Mouse (Mus musculus) embryonic fibroblast, embryonic 13.5 days (primary cell): ENCODE results near the gene Ggct. TPM values are rescaled to one million over a fixed set of nuclear protein-coding genes. Genes with fewer than 3 reads are reported as not detected.

ENCODE experiments used
- H3K27ac ChIP-seq: 2 replicates; pipeline ENCODE4 v1.5.1; 2012; ENCODE audit warnings: low read length, control low read depth, inconsistent platforms; ENCODE audit not compliant: insufficient read depth
- H3K4me1 ChIP-seq: 2 replicates; pipeline ENCODE4 v1.6.1; 2011; ENCODE audit warnings: low read length; ENCODE audit not compliant: control insufficient read depth, insufficient read depth
- H3K4me3 ChIP-seq: 2 replicates; pipeline ENCODE4 v1.5.1; 2011; ENCODE audit warnings: mild to moderate bottlenecking, control low read depth, low read length; ENCODE audit not compliant: insufficient read depth
- CTCF ChIP-seq: IDR thresholded peaks from 2 replicates; pipeline ENCODE4 v1.5.1; 2011; ENCODE audit warnings: mild to moderate bottlenecking, control low read depth, low read length, moderate library complexity, borderline replicate concordance; ENCODE audit not compliant: insufficient read depth
- POLR2A ChIP-seq: IDR thresholded peaks from 2 replicates; pipeline ENCODE4 v1.6.1; 2011; ENCODE audit warnings: low read depth, mild to moderate bottlenecking, control low read depth, low read length, moderate library complexity
- polyA plus RNA-seq: library from polyadenylated mRNA; stranded (reverse); fragments of >200 nt; gene quantifications from 2 replicates; pipeline ENCODE4 v1.2.4, GENCODE M21; 2011; ENCODE audit warnings: low read depth; ENCODE audit not compliant: missing spikeins, insufficient read length

Gene Ggct
- polyA plus RNA-seq, 1 experiment: 7.2 TPM

DNA sequence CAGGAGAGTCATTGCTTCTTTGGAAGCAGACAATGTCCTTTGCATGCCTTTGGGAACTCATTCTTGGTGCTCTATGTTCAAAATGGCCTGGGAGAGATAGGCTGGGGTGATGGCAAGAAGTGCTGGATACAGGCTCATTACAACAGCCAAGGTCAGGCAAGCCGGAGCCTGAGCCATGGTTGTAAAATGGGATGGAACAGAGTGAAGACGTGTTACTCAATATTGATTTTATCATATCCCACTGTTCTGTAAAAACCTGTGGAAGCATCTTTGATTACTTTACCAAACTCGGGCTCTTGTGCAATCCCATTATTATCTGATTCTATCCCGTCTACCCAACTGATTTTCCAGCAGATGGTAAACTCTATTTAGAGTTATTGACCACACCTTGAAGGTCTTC lies 8.6 kb upstream of the Ggct start:
- no peak overlapping the region for H3K27ac ChIP-seq
- no peaks in the 10 kb centered on the region for H3K4me1 ChIP-seq
- TF ChIP-seq CTCF: no peak
- TF ChIP-seq POLR2A: no peak
- H3K4me3 ChIP-seq: no peak overlapping the region

DNA sequence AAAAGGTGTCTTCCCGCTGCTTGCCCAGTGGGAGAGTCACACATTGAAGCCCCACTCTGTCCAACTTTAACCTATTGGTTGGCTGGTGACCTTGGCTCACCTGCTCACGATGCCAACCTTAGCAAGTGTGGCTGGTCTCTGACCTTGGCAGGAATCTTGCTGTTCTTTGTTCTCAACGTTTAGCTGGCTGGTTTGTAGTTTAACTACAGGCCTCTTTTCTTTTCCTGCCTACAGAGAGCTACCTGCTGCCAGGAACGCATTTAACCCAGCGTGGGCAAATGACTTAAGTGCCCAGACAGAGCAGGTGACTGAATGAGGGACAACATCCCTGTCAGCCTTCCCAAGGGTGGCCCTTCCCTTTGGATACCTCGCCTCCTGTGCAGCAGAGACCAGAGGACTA lies 5.0 kb upstream of the Ggct start:
- Histone ChIP-seq H3K4me1 (no peaks in the 10 kb centered on the region), H3K4me3 (no peak overlapping the region), H3K27ac (no peak overlapping the region)
- TF ChIP-seq POLR2A (no peak), CTCF (no peak)

GRCm38 (mm10) chr6:54996361-54996760 lies 3.6 kb upstream of the Ggct start:
- H3K27ac ChIP-seq: no peak overlapping the region
- TF ChIP-seq POLR2A (no peak), CTCF (no peak)
- no peak overlapping the region for H3K4me3 ChIP-seq
- no peaks in the 10 kb centered on the region for H3K4me1 ChIP-seq

- Histone ChIP-seq H3K4me1 (no peaks in the 10 kb centered on the region), H3K4me3 (peak overlapping the region; percentile 54), H3K27ac (no peak overlapping the region)
- TF ChIP-seq POLR2A: no peak
- no peak for TF ChIP-seq CTCF
These were observed 609 bp downstream of the Ggct start for GRCm38 (mm10) chr6:54992141-54992540.

DNA sequence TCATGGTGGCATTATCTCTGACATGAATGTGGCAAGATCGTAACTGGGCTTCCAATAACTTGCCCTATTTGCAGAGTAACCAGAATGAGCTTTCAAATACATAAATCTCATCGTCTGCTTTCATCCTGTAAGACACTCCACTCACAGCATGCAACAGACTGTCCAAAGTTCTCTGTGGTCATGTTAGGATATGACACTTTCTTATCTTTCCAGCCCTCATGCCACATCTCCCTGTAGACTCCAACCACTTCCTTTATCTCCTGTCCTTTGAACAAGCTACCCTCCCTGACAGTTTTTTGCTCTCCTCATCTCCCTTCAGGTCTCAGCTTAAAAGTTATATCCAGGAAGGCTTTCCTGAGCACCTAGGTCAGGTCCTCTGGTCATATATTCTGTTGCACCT lies 1.6 kb downstream of the Ggct start:
- no peak overlapping the region for H3K27ac ChIP-seq
- TF ChIP-seq POLR2A: no peak
- TF ChIP-seq CTCF: no peak
- no peak overlapping the region for H3K4me3 ChIP-seq

GRCm38 (mm10) chr6:54988141-54988540 lies 4.6 kb downstream of the Ggct start:
- no peak for TF ChIP-seq POLR2A
- TF ChIP-seq CTCF: no peak
- no peaks in the 10 kb centered on the region for H3K4me1 ChIP-seq
- no peak overlapping the region for H3K27ac ChIP-seq
- no peak overlapping the region for H3K4me3 ChIP-seq

More for the DNA sequence above, 1.6 kb downstream of the Ggct start:
- H3K4me1 ChIP-seq: no peaks in the 10 kb centered on the region

- no peak overlapping the region for H3K4me3 ChIP-seq
- no peak for TF ChIP-seq CTCF
- TF ChIP-seq POLR2A: no peak
- H3K27ac ChIP-seq: no peak overlapping the region
- H3K4me1 ChIP-seq: no peaks in the 10 kb centered on the region
These were observed 8.7 kb downstream of the Ggct start for GRCm38 (mm10) chr6:54984096-54984495.

- Histone ChIP-seq H3K4me1 (no peaks in the 10 kb centered on the region), H3K4me3 (no peak overlapping the region), H3K27ac (no peak overlapping the region)
- TF ChIP-seq POLR2A (no peak), CTCF (no peak)
These were observed 9.2 kb downstream of the Ggct start for GRCm38 (mm10) chr6:54983526-54984050.

- no peak for TF ChIP-seq CTCF
- no peak for TF ChIP-seq POLR2A
- no peak overlapping the region for H3K27ac ChIP-seq
- no peak overlapping the region for H3K4me3 ChIP-seq
- H3K4me1 ChIP-seq: no peaks in the 10 kb centered on the region
These were observed 13.3 kb downstream of the Ggct start for GRCm38 (mm10) chr6:54979426-54979825.

- no peak overlapping the region for H3K4me3 ChIP-seq
- 0 out of 2 replicates have a peak, but pooled peaks cover 2% of the 10 kb centered on the region for H3K4me1 ChIP-seq
- no peak overlapping the region for H3K27ac ChIP-seq
- no peak for TF ChIP-seq POLR2A
- TF ChIP-seq CTCF: no peak
These were observed 17.1 kb downstream of the Ggct start for GRCm38 (mm10) chr6:54975616-54976015.

DNA sequence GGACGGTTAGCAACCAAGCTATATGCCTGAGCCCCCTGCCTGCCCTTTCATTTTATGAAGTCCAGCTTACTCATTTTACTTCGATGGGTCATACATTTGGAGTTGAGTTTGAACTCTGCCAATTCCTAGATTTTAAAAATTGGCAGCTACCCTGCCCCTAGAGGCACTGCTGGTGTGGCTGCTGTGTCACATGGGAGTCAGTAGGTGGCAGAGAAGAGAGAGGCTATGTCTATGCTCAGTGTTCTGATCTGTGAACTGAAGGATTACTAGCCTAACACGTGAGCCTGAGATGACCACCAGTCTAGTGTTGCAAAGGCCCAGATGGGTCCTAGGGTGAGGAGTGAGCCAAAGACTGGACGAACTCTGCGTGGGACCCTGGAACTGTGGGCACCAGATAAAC lies 18.2 kb downstream of the Ggct start:
- Histone ChIP-seq H3K4me1 (0 out of 2 replicates have a peak, but pooled peaks cover 2% of the 10 kb centered on the region), H3K4me3 (no peak overlapping the region), H3K27ac (no peak overlapping the region)
- TF ChIP-seq POLR2A: no peak
- TF ChIP-seq CTCF: peak; percentile 39; the same call in 1 of the 2 replicates
